Mouse (Mus musculus) neural tube, embryonic 12.5 days (tissue): ENCODE data around the gene Afg1l. TPM values are rescaled to one million over a fixed set of nuclear protein-coding genes. Genes with fewer than 3 reads are reported as not detected.

Experiments used
- ATAC-seq: fragments of 200-750 bp; cut with Nextera tagmentation; 2 replicates; pipeline ENCODE4 v1.8.0; 2017; ENCODE audit warnings: low read depth, mild to moderate bottlenecking, moderate TSS enrichment, moderate library complexity; ENCODE audit not compliant: low FRiP score
- H3K27ac ChIP-seq: fragments of 300-500 bp; sonication (generic); 2 replicates; pipeline ENCODE4 v1.5.1; 2016
- H3K27me3 ChIP-seq: fragments of 300-500 bp; sonication (generic); replicated peaks from 2 replicates; pipeline ENCODE4 v1.6.1; 2016; ENCODE audit warnings: mild to moderate bottlenecking
- H3K36me3 ChIP-seq: fragments of 300-500 bp; sonication (generic); 2 replicates; pipeline ENCODE4 v1.6.1; 2016; ENCODE audit warnings: mild to moderate bottlenecking
- H3K4me1 ChIP-seq: fragments of 300-500 bp; sonication (generic); 2 replicates; pipeline ENCODE4 v1.6.1; 2016
- H3K4me2 ChIP-seq: fragments of 300-500 bp; sonication (generic); replicated peaks from 2 replicates; pipeline ENCODE4 v1.6.1; 2016; ENCODE audit warnings: mild to moderate bottlenecking
- H3K4me3 ChIP-seq: fragments of 300-500 bp; sonication (generic); 2 replicates; pipeline ENCODE4 v1.5.1; 2016
- H3K9ac ChIP-seq: fragments of 300-500 bp; sonication (generic); 2 replicates; pipeline ENCODE4 v1.6.1; 2016; ENCODE audit warnings: mild to moderate bottlenecking
- H3K9me3 ChIP-seq: fragments of 300-500 bp; sonication (generic); 2 replicates; pipeline ENCODE4 v1.6.1; 2016; ENCODE audit warnings: mild to moderate bottlenecking
- WGBS: fragments of 180-500 bp; shearing (Covaris S2); methylation state at CpG from one replicate; pipeline ENCODE4 v1.1.7; 2016; 5-methylcytosine and 5-hydroxymethylcytosine counted together
- polyA plus RNA-seq: library from polyadenylated mRNA; unstranded; fragments of >200 nt; fragmentation: Nextera tagmentation; extraction: Ambion mirVana; gene quantifications from 2 replicates; pipeline ENCODE4 v1.2.1, GENCODE M21; 2016

The Afg1l gene
- polyA plus RNA-seq, 1 experiment from 2014 or later = 5.1 TPM

DNA sequence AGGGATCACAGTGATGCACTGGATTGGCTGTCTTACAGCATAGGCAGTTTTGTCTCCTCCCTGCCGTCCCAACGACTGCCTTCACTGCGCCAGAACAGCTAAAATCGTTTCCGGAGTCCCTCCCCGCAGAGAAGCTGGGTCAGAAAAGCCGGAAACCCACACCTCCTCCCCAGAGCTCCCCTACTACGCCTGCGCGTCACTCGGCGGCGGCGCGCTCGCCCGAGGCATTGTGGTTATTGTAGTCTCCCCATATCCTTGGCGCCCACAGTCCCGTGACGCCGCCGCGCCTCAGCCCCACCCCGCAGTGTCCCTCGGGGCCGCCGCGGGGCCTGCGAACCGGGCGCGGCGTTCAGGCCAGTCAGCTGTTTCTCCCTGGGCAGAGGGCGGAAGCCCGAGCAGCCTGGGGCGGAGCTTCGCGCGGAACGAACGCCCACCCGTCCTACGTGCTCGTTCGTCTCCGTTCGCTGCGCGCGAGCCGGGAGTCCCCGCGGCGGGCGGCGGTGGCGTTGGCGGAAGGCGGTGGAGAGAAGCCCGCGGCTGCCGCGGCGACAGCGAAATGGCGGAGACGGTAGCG is 23.5 kb upstream of the Afg1l start, which contains the start of gene Snx3:
TSS of gene Snx3 (plus strand) at position 256 of the 574 bp plus-strand sequence.
- Histone ChIP-seq H3K27ac (peak within 1 kb of the TSS; percentile 94), H3K4me3 (peak within 1 kb of the TSS; percentile 84), H3K36me3 (no peaks in the 10 kb centered on the region), H3K9me3 (no peaks in the 10 kb centered on the region), H3K4me1 (0 out of 2 replicates have a peak, but pooled peaks cover 2% of the 10 kb centered on the region), H3K9ac (peak within 1 kb of the TSS; percentile 88), H3K4me2 (peak within 1 kb of the TSS; percentile 75), H3K27me3 (no peaks in the 10 kb centered on the region)
- peak; percentile 97 for ATAC-seq
- under 1% methylated on average over 68 of the region's 68 CpGs for WGBS

GRCm38 (mm10) chr10:42501161-42501560 is 22.8 kb upstream of the Afg1l start:
- Histone ChIP-seq H3K4me3 (peak overlapping the region; percentile 84; the same call in 1 of the 2 replicates), H3K36me3 (no peaks in the 10 kb centered on the region), H3K27ac (peak overlapping the region; percentile 94), H3K9ac (peak overlapping the region; percentile 22; the same call in 1 of the 2 replicates), H3K9me3 (no peaks in the 10 kb centered on the region), H3K4me2 (peak overlapping the region; percentile 75), H3K4me1 (0 out of 2 replicates have a peak, but pooled peaks cover 2% of the 10 kb centered on the region), H3K27me3 (no peaks in the 10 kb centered on the region)
- no peak for ATAC-seq
- 90% methylated on average over 5 of the region's 5 CpGs for WGBS

DNA sequence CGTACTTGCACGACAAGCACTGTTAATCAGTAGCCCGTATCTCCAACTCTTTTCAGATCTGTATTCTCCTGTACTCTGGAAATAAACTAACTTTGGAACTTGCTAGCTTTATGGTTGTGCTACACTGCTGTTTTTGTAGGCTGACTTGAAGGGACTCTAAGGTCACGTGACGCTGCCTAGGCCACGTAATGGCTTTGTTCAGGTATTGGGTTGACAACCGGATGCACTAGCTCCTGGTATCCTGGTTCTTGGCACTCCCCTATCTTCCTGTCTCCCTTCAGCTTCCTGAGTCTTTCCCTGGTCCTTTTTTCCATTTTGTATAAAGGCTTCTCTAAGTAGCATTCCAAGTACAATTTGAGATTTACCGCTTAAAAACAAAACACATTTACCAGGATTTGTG is 22.2 kb upstream of the Afg1l start:
- no peak overlapping the region for H3K27ac ChIP-seq
- no peak for ATAC-seq

DNA sequence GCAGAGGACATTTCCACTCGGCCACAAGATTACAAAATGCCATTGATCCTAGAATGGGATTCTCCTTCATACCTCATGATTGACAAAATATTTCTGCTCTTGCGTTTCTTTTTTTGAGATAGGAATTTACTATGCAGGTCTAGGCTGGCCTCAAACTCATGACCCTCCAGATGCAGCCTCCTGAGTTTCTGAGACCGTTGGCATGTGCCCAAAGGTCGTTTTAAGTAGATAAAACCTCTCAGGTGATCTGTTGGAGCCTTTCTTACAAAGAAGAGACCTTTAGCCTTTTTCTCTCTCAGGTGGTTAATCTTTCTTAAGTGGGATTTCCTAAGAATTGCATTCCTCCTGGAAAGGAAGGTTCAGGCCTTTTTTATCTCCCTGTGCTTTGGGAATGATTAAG is 14.6 kb upstream of the Afg1l start:
- Histone ChIP-seq H3K36me3 (no peaks in the 10 kb centered on the region), H3K27ac (no peak overlapping the region), H3K9me3 (no peaks in the 10 kb centered on the region), H3K9ac (no peak overlapping the region), H3K4me2 (no peak overlapping the region), H3K27me3 (no peaks in the 10 kb centered on the region), H3K4me1 (no peaks in the 10 kb centered on the region), H3K4me3 (no peak overlapping the region)
- 71% methylated on average over 4 of the region's 4 CpGs for WGBS
- no peak for ATAC-seq

More for the DNA sequence above, 22.2 kb upstream of the Afg1l start:
- no peak overlapping the region for H3K4me2 ChIP-seq
- H3K4me1 ChIP-seq = 0 out of 2 replicates have a peak, but pooled peaks cover 2% of the 10 kb centered on the region
- no peak overlapping the region for H3K9ac ChIP-seq
- no peak overlapping the region for H3K4me3 ChIP-seq
- no peaks in the 10 kb centered on the region for H3K27me3 ChIP-seq
- 95% methylated on average over 8 of the region's 8 CpGs for WGBS
- no peaks in the 10 kb centered on the region for H3K36me3 ChIP-seq
- no peaks in the 10 kb centered on the region for H3K9me3 ChIP-seq

DNA sequence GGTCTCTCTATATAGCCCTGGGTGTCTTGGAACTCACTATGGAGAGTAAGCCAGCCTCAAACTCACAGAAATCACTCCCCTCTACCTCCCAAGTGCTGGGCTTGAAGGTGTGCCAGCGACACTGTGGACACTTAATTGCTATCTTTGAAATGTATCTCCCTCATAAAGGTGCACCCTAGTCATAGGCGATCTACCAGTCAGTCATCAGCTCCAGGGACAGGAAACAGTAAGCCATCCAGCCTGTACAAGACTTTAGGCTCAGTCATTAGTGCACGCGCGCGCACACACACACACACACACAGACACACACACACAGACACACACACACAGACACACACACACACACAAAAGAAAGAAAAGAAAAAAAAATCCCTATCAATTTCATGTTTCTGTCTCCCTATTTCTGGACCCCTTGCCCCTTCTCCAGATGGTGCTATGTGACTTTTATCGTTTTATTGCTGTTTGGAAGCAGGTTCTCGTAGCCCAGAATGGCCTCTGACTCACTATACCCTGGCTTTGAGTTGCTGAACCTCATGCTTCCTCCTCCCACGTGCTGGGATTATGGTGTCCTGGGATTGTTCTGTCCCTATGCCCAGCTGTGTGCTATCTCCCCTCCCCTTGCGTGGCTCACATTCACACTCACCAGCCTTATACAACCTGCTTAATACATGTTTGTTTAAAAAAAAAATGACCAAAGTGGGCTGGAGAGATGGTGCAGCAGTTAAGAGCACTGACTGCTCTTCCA is 13.8 kb upstream of the Afg1l start:
- Histone ChIP-seq H3K9me3 (no peaks in the 10 kb centered on the region), H3K4me1 (no peaks in the 10 kb centered on the region), H3K27me3 (no peaks in the 10 kb centered on the region), H3K4me3 (no peak overlapping the region), H3K4me2 (no peak overlapping the region), H3K9ac (no peak overlapping the region), H3K27ac (no peak overlapping the region), H3K36me3 (no peaks in the 10 kb centered on the region)
- no peak for ATAC-seq
- 74% methylated on average over 10 of the region's 10 CpGs for WGBS

DNA sequence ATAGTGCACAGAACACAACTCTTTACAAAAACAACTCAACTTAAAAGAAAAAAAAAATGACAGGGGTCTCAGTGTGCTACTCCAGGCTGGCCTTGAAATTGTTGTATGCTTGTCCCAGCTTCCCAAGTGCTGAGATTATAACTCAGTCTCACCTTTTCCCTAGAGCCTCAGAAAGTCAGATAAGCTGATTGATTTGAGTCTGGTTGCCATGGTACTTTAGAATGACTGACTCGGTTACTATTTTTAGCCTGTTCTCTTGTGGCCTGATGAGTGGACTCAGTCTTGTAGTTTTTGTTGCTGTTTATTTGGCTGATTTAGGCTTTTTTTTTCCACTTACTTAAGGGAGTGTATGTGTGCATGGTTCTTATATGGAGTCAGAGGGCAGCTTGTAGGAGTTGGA is 12.8 kb upstream of the Afg1l start:
- Histone ChIP-seq H3K9me3 (no peaks in the 10 kb centered on the region), H3K27me3 (no peaks in the 10 kb centered on the region), H3K36me3 (no peaks in the 10 kb centered on the region), H3K4me3 (no peak overlapping the region), H3K27ac (no peak overlapping the region), H3K9ac (no peak overlapping the region), H3K4me2 (no peak overlapping the region), H3K4me1 (no peaks in the 10 kb centered on the region)
- WGBS = 59% methylated on average over 1 of the region's 1 CpGs
- no peak for ATAC-seq

- WGBS = 28% methylated on average over 8 of the region's 8 CpGs
- H3K9me3 ChIP-seq = no peaks in the 10 kb centered on the region
- H3K4me3 ChIP-seq = no peak overlapping the region
- no peak overlapping the region for H3K27ac ChIP-seq
- H3K4me2 ChIP-seq = no peak overlapping the region
- H3K27me3 ChIP-seq = no peaks in the 10 kb centered on the region
- H3K9ac ChIP-seq = no peak overlapping the region
- no peaks in the 10 kb centered on the region for H3K4me1 ChIP-seq
- no peaks in the 10 kb centered on the region for H3K36me3 ChIP-seq
- no peak for ATAC-seq
These were observed 10.4 kb upstream of the Afg1l start for GRCm38 (mm10) chr10:42488606-42489296.

- Histone ChIP-seq H3K27ac (no peak overlapping the region), H3K27me3 (no peaks in the 10 kb centered on the region), H3K4me2 (no peak overlapping the region), H3K4me3 (no peak overlapping the region), H3K4me1 (0 out of 2 replicates have a peak, but pooled peaks cover 4% of the 10 kb centered on the region), H3K36me3 (no peaks in the 10 kb centered on the region), H3K9ac (no peak overlapping the region), H3K9me3 (no peaks in the 10 kb centered on the region)
- ATAC-seq = no peak
- WGBS = 71% methylated on average over 4 of the region's 4 CpGs
These were observed 2.4 kb upstream of the Afg1l start for GRCm38 (mm10) chr10:42480719-42481118.

DNA sequence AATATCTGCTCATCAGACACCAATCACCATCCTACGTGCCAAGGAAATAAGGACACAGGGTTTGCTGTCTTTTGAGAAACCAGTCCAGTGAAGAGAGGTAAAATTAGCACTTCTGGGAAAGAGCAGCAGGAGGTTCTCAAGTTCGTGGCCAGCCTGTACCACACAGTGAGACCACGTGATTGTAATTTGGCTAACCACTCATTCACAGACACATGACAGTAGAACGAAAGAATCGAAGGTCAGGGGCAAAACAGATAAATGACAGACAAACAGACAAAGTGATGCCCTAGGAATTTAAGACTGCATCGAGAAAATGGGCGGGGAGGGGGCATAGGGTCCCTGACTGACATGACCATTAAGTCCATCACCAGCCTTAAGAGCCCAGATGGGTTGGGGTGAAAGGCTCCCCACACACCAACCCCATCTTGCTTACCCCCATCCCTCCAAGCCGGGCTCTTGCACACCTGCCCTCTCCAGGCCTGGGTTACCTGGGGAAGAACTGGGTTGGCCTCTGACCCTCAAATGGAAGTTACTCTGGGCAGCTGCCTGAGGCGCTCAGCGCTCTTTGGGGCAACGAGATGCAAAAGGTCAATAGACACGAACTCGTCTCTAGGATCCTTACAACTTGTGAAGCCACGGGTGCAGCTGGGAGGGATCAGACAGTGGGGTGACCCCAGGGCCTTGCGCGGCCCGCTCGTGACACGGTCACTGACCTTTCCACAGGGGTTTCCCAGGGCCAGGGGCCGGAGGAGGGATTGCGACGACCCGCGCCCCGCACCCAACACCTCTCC is 620 bp downstream of the Afg1l start:
- Histone ChIP-seq H3K9me3 (0 out of 2 replicates have a peak, but pooled peaks cover 3% of the 10 kb centered on the region), H3K9ac (peak overlapping the region; percentile 73), H3K27me3 (no peaks in the 10 kb centered on the region), H3K4me1 (0 out of 2 replicates have a peak, but pooled peaks cover 4% of the 10 kb centered on the region), H3K4me3 (peak overlapping the region; percentile 70), H3K4me2 (peak overlapping the region; percentile 64), H3K36me3 (no peaks in the 10 kb centered on the region), H3K27ac (peak overlapping the region; percentile 55)
- ATAC-seq = peak; percentile 73
- 13% methylated on average over 25 of the region's 25 CpGs for WGBS

DNA sequence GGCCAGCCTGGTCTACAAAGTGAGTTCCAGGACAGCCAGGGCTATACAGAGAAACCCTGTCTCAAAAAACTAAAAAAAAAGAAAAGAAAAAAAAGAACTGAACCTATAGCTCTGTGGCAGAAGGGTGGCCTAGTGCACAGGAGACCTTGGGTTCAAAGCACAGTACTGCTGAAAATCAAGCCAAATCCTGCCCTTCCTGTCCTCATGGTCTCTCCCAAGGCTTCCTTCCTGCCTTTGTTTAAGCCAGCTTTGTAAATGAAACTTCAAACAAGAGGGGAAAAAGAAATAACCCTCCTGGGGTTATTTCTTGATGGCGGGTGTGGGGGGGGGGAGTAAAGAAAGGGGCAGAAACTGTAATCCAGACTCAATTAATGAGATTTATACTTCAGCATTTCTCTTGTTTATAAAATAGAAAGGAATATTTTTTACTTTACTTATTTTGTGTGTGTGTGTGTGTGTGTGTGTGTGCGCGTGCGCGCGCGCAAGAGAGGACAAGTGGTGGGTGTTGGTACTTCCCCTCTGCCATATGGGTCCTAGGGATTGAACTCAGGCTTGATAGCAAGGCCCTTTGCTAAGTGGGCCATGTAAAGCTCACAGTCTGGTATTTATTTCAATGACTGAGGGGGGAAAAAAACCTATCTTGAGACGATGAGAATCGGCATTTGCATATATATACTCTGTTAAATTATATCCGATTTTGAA is 1.4 kb downstream of the Afg1l start:
- Histone ChIP-seq H3K4me3 (no peak overlapping the region), H3K36me3 (no peaks in the 10 kb centered on the region), H3K27ac (no peak overlapping the region), H3K4me2 (peak overlapping the region; percentile 64; the same call in 1 of the 2 replicates), H3K9me3 (0 out of 2 replicates have a peak, but pooled peaks cover 3% of the 10 kb centered on the region), H3K9ac (no peak overlapping the region), H3K4me1 (0 out of 2 replicates have a peak, but pooled peaks cover 4% of the 10 kb centered on the region), H3K27me3 (no peaks in the 10 kb centered on the region)
- no peak for ATAC-seq
- 93% methylated on average over 10 of the region's 10 CpGs for WGBS

DNA sequence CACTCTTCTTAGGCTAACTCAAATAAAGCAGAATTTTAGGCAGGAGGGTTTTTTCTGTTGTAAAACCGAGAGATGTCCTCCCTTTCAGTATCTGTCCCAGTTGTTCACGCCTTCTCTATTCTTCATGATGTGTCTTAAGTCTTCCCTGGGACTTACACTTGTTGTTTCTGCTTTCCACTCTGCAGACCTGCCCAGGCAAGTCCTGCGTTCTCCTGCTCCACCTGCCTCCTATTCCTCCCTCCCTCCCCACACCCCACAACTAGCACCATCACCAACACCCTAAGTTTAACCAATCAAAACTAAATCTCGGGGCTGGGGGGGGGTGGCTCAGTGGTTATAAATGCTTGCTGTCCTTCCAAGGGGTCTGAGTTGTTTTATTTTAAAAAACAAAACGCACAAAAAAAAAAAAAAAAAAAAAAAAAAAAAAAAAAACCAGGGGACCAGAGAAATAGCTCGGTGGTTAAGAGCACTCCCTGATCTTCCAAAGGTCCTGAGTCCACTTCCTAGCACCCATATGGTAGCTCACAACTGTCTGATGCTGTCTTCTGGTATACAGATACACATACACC is 3.3 kb downstream of the Afg1l start:
- ATAC-seq = no peak
- 0 out of 2 replicates have a peak, but pooled peaks cover 4% of the 10 kb centered on the region for H3K4me1 ChIP-seq
- H3K9ac ChIP-seq = no peak overlapping the region
- H3K27me3 ChIP-seq = no peaks in the 10 kb centered on the region
- H3K27ac ChIP-seq = no peak overlapping the region
- H3K9me3 ChIP-seq = 0 out of 2 replicates have a peak, but pooled peaks cover 3% of the 10 kb centered on the region
- no peak overlapping the region for H3K4me3 ChIP-seq
- 85% methylated on average over 6 of the region's 6 CpGs for WGBS
- no peak overlapping the region for H3K4me2 ChIP-seq
- peaks cover 4% of the 10 kb centered on the region; the same call in 1 of the 2 replicates for H3K36me3 ChIP-seq
